Mouse (Mus musculus) C2C12 (cell line): ENCODE measurements around the gene Fancc. TPM values are rescaled to one million over a fixed set of nuclear protein-coding genes. Genes with fewer than 3 reads are reported as not detected.

Experiments
- H3K27me3 ChIP-seq: one replicate; pipeline ENCODE4 v1.6.1; 2011; ENCODE audit not compliant: control insufficient read depth, insufficient read depth, insufficient read length
- H3K36me3 ChIP-seq: one replicate; pipeline ENCODE4 v1.6.1; 2011; ENCODE audit not compliant: control insufficient read depth, insufficient read depth
- H3K4me3 ChIP-seq: one replicate; pipeline ENCODE4 v1.5.1; 2011; ENCODE audit warnings: mild to moderate bottlenecking, control low read depth; ENCODE audit not compliant: poor library complexity, insufficient read depth, severe bottlenecking
- H3K79me2 ChIP-seq: one replicate; pipeline ENCODE4 v1.6.1; 2011; ENCODE audit not compliant: control insufficient read depth, insufficient read depth
- H3K79me3 ChIP-seq: one replicate; pipeline ENCODE4 v1.6.1; 2011; ENCODE audit warnings: low read depth, control low read depth
- H3ac ChIP-seq: one replicate; pipeline ENCODE3; 2011; ENCODE audit warnings: low read depth; ENCODE audit not compliant: control insufficient read depth, insufficient read length
- CEBPB ChIP-seq: IDR thresholded peaks from one replicate; pipeline ENCODE4 v1.6.1; 2011; ENCODE audit warnings: low read depth, mild to moderate bottlenecking, control low read depth, moderate library complexity
- CTCF ChIP-seq: IDR thresholded peaks from one replicate; pipeline ENCODE4 v1.5.1; 2011; ENCODE audit not compliant: control insufficient read depth, insufficient read depth, insufficient read length
- FOSL1 ChIP-seq: IDR thresholded peaks from one replicate; pipeline ENCODE4 v1.8.0; 2011; ENCODE audit warnings: mild to moderate bottlenecking, low read length; ENCODE audit not compliant: poor library complexity, insufficient read depth, severe bottlenecking
- MAX ChIP-seq: IDR thresholded peaks from one replicate; pipeline ENCODE4 v1.6.1; 2011; ENCODE audit warnings: mild to moderate bottlenecking, control low read depth
- MYOD1 ChIP-seq: IDR thresholded peaks from one replicate; pipeline ENCODE4 v1.6.1; 2011; ENCODE audit warnings: low read depth; ENCODE audit not compliant: control insufficient read depth, insufficient read length
- MYOG ChIP-seq: IDR thresholded peaks from one replicate; pipeline ENCODE4 v1.6.1; 2011; ENCODE audit not compliant: control insufficient read depth, insufficient read length; ENCODE audit errors: extremely low read depth
- USF1 ChIP-seq: IDR thresholded peaks from one replicate; pipeline ENCODE4 v1.6.1; 2011; ENCODE audit warnings: low read depth, mild to moderate bottlenecking, control low read depth, moderate library complexity
- polyA plus RNA-seq: library from polyadenylated mRNA; unstranded; fragments of >200 nt; fragmentation: generic; extraction: Trizol; gene quantifications from one replicate; pipeline ENCODE4 v1.2.1, GENCODE M21; 2012; ENCODE audit warnings: missing spikeins

The Fancc gene
- polyA plus RNA-seq, 1 experiment, result 9.3 TPM

DNA sequence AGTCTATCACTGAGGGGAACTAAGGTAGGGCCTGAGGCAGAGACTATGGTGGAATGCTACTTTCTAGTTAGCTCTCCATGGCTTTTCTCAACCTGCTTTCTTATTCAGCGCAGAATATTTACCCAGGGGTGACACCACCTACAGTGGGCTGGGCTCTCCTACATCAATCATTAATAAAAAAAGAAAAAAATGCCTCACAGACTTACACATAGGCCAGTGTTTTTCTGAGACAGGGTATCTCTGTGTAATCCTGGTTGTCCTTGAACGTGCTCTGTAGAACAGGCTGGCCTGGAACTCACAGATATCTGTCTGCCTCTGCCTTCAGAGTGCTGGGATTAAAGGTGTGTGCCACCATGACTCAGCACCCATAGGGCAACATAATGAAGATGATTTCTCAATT, 2.4 kb upstream of the Fancc start:
- no peaks in the 10 kb centered on the region for H3K36me3 ChIP-seq
- H3K4me3 ChIP-seq, result no peak overlapping the region
- no peak for TF ChIP-seq CTCF
- TF ChIP-seq MAX, result no peak
- no peak for TF ChIP-seq MYOG
- no peak for TF ChIP-seq USF1
- TF ChIP-seq MYOD1, result no peak
- TF ChIP-seq CEBPB, result no peak
- TF ChIP-seq FOSL1, result no peak
- H3K79me3 ChIP-seq, result no peaks in the 10 kb centered on the region
- H3ac ChIP-seq, result no peak overlapping the region
- no peaks in the 10 kb centered on the region for H3K79me2 ChIP-seq
- H3K27me3 ChIP-seq, result no peaks in the 10 kb centered on the region

DNA sequence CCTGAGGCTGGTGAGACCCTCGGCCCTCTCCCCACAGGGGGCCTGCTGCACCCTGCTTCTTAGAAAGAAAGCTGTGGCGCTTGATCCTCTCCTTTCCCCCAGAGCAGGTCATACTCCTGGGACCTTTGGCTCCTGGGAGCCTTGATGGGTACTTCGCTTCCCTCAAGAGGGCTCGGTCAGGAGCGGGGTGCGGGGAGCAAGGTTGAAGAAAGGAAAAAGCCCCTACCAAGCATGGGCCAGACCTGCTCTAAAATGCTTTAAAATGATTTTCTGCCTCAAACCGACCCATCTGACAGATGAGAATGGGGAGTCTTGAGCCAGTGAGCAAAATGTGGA, 9.4 kb downstream of the Fancc start:
- Histone ChIP-seq H3K36me3 (no peaks in the 10 kb centered on the region), H3ac (no peak overlapping the region), H3K4me3 (no peak overlapping the region), H3K27me3 (peaks cover 32% of the 10 kb centered on the region), H3K79me2 (no peaks in the 10 kb centered on the region), H3K79me3 (no peaks in the 10 kb centered on the region)
- no peak for TF ChIP-seq MYOD1
- no peak for TF ChIP-seq MAX
- TF ChIP-seq USF1, result no peak
- TF ChIP-seq FOSL1, result no peak
- no peak for TF ChIP-seq CTCF
- TF ChIP-seq CEBPB, result no peak
- TF ChIP-seq MYOG, result no peak

DNA sequence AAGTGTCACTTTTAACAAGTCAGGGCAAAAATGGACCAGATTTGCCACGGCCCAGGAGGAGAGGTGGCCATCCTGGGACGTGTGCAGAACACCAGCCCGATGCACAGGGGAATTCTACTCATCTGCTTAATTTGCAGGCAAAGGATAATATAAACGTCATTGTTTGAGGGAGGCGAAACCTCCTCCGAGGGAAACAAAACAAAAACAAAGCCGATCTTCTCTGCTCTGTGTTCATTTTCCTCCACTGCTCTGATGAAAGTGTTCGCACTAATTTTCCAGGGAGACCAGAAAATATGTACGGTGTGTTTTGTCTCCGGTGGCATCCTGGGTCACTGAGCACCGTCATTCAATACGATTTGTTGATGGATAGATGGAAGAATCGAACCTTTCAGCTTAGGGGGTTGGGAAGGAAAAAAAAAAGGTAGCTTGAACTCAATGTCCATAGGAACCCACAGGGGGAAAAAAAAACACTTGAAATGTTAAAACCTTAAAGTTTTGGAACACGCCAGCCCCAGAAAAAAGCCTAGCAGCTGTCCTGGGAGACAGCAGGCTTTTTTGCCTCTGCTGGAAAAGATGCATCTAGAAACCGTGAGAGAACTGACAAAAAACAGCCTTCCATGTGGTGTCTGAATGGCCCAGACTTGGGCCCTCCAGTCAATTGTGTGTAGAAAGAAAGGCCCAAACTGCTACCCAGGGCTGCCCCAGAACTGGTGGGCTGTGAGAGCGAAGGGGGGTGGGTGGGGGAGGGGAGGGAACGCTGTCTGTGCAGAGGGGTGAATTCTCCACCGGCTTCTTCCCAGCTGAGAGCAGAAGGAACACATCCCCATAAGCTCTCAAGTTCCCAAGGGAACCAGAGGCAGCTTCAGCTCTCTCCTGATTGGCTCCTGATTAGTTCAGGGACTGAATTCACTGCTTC, 10.0 kb downstream of the Fancc start:
- TF ChIP-seq MAX (no peak), FOSL1 (no peak), MYOG (no peak), CTCF (no peak), CEBPB (no peak), USF1 (no peak), MYOD1 (no peak)
- Histone ChIP-seq H3K79me2 (no peaks in the 10 kb centered on the region), H3K27me3 (peaks cover 32% of the 10 kb centered on the region), H3K36me3 (no peaks in the 10 kb centered on the region), H3ac (no peak overlapping the region), H3K4me3 (no peak overlapping the region), H3K79me3 (no peaks in the 10 kb centered on the region)

DNA sequence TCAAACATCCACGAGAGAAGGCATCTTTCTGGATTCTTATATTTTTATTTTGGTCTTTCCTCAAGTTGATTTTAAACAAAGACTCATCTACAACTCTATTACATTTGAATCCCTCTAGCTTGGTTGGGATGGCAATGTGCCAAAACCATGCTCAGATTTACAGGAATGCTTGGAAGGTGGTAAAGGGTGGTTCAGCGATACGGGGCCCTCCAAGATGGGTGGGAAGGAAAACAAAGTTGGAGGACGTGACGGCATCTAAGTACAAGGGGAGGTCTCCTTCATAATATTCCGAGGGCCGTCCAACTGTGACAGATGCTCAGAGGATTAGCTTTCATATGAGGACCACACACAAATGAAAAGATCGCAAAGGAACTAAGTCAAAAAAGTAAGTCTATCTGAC, 21.7 kb downstream of the Fancc start:
- TF ChIP-seq FOSL1 (no peak), MYOD1 (no peak), MYOG (no peak), CEBPB (no peak), MAX (no peak), USF1 (no peak), CTCF (no peak)
- no peaks in the 10 kb centered on the region for H3K36me3 ChIP-seq
- H3K4me3 ChIP-seq, result no peak overlapping the region
- no peaks in the 10 kb centered on the region for H3K79me2 ChIP-seq
- no peak overlapping the region for H3ac ChIP-seq
- no peaks in the 10 kb centered on the region for H3K79me3 ChIP-seq
- H3K27me3 ChIP-seq, result peaks cover 5% of the 10 kb centered on the region

DNA sequence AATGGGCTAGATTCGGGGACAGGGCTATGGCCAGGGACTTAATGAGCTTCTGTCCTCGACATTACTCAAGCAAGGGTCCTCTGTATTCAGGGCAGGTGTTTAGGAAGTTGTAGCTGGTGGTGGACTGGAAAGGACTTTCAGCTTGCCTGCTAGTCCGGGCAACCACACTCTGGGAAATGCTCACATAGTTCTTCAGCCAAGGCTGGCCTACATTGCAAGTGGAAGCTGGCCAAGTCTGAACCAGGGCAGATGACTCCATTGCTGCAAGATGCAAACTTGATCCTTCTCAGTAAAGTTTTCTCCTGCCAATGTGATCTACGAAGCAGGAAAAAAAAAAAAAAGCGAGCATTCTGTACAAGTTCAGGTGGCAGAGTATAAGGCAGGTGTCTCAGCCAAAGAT, 44.2 kb downstream of the Fancc start:
- Histone ChIP-seq H3K4me3 (no peak overlapping the region), H3K79me2 (no peaks in the 10 kb centered on the region), H3K27me3 (peaks cover 23% of the 10 kb centered on the region), H3ac (no peak overlapping the region), H3K36me3 (no peaks in the 10 kb centered on the region), H3K79me3 (no peaks in the 10 kb centered on the region)
- TF ChIP-seq FOSL1, result no peak
- TF ChIP-seq MAX, result no peak
- TF ChIP-seq MYOD1, result no peak
- TF ChIP-seq CTCF, result no peak
- no peak for TF ChIP-seq MYOG
- TF ChIP-seq USF1, result no peak
- no peak for TF ChIP-seq CEBPB

DNA sequence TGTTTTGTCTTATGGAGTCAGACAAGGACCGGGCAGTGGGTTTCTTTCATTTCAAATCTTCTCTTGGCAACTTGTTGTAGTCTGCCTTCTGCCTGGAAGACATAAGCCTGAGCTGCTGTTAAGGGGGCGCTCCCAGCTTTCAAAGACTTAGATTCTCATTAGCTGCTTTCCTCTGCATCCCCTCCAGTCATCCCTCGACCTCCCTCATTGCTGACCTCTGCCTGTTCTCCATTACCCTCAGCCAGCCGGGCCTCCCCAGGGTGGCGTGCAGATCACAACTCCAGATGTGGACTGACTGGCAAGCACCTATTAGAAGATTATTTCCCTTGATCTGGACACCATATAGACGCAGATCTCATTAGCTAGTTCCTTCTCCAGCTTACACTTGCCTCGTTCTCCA, 45.9 kb downstream of the Fancc start:
- TF ChIP-seq MAX, result no peak
- TF ChIP-seq MYOG, result no peak
- TF ChIP-seq CEBPB, result no peak
- TF ChIP-seq MYOD1, result no peak
- no peak for TF ChIP-seq CTCF
- TF ChIP-seq FOSL1, result no peak
- TF ChIP-seq USF1, result no peak

More for the DNA sequence above, 45.9 kb downstream of the Fancc start:
- H3K36me3 ChIP-seq, result no peaks in the 10 kb centered on the region
- H3K79me3 ChIP-seq, result no peaks in the 10 kb centered on the region
- H3K4me3 ChIP-seq, result no peak overlapping the region
- peaks cover 23% of the 10 kb centered on the region for H3K27me3 ChIP-seq
- H3ac ChIP-seq, result no peak overlapping the region
- no peaks in the 10 kb centered on the region for H3K79me2 ChIP-seq
